Mouse (Mus musculus) cerebral cortex, adult 2 months (tissue): ENCODE results near the gene Adamtsl1.

Experiments used
- WGBS: fragments of 180-500 bp; shearing (Covaris S2); methylation state at CpG from one replicate; pipeline ENCODE4 v1.1.7; 2018; 5-methylcytosine and 5-hydroxymethylcytosine counted together

Adamtsl1 gene

DNA sequence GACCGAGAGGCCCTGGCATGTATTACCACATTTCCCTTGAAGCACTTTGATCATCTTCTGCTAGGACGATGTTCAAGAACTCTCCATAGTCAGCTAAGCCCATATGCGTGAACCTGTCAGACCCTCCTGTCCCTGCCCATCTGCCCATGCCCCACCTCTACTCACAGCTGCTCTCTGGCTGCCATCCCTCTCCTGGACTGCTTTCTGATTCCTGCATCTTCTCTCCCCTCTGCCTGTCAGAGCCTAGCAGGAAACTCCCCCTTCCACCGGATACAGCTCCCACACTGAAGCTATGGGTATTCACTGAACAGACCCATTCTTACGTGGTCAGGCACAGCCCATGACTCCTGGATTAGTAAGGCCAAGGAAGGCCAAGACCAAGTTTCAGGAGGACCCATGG is 812.0 kb downstream of the Adamtsl1 start:
- WGBS, result 87% methylated on average over 5 of the region's 5 CpGs

DNA sequence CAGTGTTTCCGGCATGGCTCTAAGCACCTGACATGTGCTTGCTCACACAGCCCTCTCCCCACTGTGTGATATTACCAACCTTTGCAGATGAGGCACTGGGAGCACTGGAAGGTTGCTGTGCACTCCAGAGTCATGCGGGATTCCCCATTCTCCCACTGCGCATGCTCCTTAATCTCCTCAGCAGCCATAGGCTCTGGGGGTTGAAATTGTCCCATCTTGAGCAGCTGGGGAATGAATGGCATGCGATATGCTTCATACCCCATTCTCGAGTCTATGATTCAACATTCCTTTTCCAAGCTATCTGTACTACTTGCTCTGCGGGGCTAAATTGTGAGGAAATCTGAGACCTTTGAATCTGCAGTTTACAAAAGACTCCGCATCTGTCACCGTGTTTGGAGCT is 812.7 kb downstream of the Adamtsl1 start:
- 89% methylated on average over 8 of the region's 8 CpGs for WGBS

DNA sequence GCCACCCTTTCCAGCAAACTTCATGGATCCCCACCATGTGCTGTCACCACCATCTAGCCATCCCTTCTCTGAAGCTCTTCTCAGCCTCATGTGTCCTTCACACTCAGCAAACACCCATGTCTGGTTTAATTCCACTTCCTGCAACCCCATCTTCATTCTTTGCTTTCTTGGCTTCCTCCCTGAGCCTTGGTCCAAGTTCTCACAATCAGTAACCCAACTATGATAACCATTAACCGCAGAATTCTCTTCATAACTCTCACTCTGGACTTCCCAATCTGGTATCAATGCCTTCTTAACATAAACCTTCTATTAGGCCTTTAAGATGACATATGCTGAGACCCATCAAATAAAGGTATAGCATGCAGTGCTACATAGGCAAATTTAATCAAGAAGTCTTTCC is 815.5 kb downstream of the Adamtsl1 start:
- WGBS, result 96% methylated on average over 1 of the region's 1 CpGs

DNA sequence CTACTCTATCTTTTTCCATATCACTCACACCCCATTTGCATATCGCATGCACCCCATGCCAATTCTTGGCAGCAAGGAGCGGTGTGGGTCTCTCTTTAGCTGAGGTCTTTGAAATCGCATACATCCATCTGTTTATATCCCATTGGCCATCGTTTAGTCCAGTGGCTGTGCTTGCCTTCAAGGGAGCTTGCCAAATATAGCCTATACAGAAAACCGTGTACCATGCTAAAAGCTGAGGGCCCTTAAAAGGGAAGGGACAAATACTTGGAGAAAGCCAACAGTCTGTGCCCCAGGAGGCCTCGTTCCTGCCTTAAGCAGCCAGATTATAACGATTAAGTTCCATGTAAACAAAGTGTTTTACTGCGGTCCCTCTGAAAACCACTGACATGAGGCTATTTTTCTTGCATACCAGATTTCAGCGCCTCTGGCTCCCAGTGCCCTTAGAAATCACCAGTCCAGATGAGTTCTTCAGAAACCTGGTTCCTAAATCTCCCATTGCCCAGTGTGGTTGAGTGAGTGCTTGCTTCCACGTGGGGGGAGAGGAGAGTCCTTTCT is 822.0 kb downstream of the Adamtsl1 start:
- 60% methylated on average over 10 of the region's 10 CpGs for WGBS

DNA sequence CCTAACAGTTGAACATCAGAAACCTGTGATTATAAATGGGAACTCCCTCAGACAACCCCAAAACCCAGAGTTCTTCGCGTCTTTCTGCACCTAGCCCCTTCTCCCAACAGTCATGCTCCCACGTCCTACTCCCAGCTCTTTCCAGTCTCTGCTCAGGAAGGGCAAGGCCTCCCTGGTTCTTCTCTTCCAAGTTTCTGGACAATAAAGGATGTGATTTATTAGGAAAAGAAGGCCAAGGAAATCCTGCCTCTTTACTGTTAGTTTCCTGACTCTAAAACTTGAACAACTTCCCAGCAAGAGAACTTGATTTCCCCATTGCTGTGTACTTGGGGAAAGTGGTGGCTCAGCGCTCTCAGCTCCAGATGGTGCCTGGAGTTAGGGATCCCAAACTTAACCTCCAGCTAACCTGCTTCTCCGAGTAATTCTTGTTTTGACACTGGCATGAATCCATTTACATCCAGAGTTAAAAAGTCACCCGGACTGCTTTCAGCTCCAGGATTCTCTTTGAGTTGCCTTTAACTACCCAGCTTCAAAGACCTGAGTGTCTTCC is 823.3 kb downstream of the Adamtsl1 start:
- 78% methylated on average over 6 of the region's 6 CpGs for WGBS

DNA sequence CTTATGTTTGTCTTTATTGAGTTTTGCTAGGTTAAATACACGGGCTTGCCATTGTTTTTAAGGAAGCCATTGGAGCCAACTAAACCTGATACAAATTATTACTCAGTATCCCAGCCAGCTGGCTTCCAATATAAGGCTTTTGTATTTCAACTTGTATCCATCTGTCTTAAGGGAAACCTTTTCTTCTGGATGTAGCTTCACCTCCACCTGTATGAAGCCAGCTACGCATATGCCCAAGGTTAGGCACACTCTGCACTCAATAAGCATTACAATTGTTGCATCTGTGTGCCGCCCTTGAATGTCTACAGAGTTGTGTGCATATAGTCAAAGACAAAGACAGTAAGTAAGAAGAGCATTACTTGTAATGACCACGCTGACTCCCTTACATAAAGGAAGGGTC is 835.4 kb downstream of the Adamtsl1 start:
- 93% methylated on average over 4 of the region's 4 CpGs for WGBS

DNA sequence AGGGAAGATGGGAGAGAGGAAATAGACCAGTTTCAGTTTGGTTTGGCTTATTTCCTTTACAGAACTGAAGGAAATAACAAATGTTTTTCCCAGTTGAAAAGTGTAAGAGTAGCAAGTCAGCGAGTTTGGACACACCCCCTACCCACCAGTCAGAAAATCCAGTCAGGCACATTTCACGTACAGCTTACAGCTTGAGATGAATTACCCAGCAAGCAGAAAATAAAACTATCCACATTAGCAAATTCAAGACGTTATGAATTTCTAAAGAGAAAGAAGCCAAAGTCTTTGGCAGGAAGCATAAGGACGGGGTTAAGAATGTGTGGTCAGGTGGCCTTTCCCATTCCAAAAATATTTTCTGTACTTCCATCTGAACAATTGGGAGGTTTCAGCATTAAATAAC is 838.1 kb downstream of the Adamtsl1 start:
- WGBS, result 58% methylated on average over 4 of the region's 4 CpGs

DNA sequence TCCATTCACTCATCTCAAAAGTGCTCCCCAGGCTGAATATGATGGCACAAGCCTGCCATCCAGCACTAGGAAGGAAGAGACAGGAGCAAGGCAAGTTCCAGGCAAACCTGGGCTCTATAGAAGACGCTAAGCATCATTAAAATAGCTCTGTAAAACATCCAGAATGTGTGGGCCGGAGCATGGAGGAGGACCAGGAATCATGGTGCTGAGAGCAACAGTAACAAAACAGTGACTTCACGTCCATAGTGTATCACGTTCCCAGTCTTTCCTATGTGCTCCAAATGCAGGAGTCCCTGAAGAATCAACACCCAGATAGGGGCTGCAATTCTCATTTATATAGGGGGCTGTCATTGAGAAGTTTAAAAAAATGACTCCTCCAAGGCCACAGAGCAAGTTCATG is 839.6 kb downstream of the Adamtsl1 start:
- WGBS, result 50% methylated on average over 4 of the region's 4 CpGs

DNA sequence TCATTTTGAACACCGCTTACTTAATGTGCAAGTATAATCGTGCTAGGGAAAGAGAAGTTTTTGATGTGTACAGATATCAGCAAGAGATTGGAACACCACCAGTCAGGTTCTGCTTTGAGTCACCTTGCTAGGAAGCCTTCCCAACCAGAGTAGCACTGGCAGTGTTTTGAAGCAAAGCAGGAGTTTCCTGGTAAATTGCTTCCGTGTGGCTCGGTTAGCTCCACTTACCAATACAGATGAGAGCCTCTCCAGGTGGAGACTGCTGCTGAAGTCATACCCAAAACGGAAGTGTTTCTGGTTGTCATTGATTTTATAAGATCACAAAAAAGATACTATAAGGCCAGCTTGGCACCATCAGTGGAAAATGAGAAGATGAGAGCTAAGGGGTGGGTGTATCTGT is 845.4 kb downstream of the Adamtsl1 start:
- 77% methylated on average over 5 of the region's 5 CpGs for WGBS

DNA sequence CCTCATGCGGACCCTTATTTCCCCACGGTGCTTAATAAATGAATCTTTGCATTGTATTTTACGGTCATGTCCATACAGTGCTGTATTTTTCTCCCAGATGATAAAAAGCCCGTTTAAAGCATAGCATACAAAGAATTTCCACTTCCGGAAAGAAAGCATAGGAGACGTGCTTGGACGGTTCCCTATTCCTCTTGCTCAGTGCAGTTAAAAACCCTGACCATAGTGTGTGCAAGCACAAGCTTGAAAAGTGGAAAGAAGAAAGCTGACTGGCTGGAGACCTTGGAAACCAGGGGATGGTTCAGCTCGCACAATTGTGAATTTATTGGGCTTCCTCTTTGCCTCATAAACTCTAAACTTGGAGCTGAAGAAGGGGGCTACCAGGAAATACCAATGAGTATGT is 855.1 kb downstream of the Adamtsl1 start:
- 82% methylated on average over 8 of the region's 8 CpGs for WGBS

DNA sequence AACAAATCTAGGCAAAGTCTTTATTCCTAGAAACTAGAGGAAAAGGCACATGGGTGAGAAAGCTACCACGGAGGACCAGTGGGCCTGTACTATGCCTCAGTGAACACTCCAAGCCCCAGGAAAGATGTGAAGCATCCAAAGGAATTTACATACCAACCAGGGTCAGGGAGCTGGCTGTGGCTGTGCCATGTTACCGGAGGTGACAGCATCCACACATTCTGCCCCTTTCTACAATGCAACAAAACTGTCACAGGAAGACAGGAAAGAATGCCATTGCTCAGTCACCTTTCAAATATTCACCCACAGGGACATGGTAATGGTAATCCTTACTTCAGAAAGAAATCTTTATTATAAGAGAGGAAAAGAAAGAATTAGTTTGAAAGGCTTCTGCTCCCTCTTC is 859.2 kb downstream of the Adamtsl1 start:
- WGBS, result 76% methylated on average over 2 of the region's 2 CpGs

DNA sequence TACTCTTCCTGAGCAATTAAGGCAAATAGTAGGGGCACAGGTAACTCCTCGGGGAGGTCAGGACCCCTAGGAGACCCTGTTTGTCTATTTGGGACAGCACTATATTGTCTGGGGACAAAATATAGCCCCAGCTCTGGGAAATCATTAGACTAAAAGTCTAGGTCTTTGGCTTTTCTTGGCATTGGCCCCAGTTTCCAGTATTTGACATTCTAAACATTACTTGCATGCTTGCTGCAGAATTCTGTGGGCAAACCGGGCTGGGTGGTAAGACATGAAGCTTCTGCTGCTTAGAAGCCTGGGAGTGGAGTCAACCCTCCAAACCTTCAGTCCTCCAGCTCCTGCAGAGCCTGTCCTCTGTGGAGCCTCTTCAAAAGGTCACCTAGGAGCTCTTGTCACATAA is 869.2 kb downstream of the Adamtsl1 start:
- 66% methylated on average over 2 of the region's 2 CpGs for WGBS

DNA sequence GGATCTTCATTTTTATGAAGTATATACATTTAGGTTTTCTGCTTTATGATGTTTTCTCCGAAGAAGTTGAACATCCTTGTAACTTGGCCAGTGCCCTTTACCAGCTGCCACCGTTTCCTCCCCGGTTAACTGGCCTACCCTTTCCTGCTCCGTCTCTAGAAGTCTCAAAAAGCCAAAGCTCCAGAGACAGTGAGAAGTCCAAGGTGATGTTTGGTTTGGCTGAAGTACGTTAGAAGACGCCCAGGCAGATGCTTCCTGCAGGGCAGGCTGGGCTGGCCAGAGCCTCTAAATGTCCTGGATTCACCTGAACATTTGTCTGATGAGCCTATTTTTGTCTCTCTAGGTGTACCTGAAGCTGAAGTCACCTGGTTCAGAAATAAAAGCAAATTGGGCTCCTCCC is 871.1 kb downstream of the Adamtsl1 start:
- WGBS, result 87% methylated on average over 6 of the region's 6 CpGs

DNA sequence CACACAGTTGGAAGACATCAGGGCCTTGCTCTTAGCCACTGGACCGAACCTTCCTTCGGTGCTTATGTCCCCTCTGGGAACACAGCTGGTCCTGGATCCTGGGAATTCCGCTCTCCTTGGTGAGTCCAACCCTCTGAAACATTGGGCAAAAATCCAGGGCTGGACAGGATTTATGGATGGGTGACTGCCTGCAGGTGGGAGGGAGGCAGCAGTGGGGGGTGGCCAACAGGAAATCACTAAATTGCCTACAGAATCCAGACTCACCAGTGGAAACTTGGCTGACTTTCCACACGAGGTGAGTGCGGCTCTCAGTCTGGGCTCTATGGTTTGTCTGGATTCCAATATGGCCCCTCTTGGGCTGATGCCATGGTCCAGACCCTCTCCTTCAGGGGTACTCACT is 874.5 kb downstream of the Adamtsl1 start:
- 90% methylated on average over 5 of the region's 5 CpGs for WGBS

DNA sequence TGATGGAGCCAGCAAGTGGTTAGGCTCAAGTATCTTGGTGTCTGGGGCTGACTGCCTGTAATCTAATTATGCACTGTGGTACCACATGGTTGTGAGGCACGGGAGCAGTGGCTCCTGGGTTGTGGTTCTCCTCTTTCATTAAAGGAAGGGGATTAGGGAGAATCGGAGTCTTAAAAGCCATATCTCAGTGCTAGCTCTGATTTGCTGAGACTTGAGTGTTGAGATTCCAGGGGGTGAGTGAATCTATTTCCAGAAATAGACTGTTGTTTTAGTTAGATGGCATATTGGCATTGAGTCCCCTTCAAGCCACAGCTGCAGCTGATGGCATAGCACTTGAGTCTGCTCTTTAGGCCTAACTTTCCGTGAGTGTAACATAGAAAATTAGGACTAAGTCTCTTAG is 877.2 kb downstream of the Adamtsl1 start:
- WGBS, result 68% methylated on average over 3 of the region's 3 CpGs

DNA sequence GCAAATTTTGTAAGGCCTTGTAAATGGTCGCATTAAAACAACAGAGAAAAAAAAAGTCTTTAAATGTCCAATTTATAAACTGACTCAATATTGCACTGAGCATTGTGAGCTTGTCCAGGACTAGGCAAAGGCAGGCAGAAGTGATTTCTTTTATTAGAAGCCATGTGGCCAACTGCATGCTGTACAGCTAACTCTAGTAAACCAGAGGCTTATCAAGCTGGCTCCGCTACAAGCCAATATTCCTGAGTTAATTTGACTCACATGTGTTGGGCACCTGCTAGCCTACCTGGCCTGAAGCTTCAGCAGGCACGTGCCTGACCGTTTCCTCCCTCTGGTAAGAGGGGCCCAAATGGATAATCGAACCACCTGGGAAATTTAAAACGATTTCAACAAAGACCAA is 881.7 kb downstream of the Adamtsl1 start:
- WGBS, result 88% methylated on average over 6 of the region's 6 CpGs

DNA sequence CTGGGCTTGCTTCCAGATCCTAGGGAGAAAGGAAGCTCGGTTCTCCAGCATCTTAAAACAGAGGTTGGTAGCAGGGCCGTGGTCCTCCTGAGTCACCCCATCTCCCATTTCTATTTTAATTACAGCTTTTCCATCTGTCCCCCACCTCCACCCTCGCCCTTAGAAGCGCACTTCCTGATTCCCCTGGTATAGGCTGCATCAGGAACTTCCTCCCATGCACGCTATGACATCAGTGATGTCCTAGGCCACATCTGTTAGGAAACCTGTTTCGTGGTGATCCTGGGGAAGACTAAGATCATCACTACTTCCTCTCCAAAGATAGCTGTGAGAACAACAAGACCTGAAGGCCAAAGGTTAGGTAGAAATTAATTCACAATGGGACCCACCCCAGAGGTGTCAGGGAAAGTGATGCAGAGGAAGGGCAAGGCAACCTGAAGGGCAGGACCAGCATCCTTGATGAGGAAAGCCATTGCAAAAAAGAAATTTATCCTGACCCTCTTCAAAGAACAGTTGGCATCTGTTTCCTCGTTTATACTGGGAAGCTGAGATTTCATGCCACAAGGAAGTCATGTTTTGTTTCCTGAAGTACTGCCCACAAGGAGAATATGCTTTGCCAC is 882.8 kb downstream of the Adamtsl1 start:
- WGBS, result 60% methylated on average over 7 of the region's 7 CpGs

DNA sequence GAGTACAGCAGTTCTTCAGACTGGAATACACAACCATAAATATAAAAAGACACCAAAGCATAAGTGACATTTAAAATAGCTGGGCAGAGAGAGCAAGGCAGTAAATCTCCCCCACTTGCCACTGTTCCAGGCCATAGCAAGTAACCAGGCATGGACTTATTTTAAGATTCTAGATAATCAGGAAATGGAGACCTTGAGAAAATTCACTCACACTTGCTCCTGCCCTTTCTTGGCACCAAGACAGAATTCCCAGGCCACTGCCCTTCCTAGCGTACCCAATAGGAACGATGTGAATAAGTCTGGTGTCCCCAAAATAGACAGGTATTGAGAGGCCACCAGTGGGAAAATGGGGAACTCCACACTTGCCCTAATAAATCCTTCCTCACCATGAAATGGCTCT is 883.5 kb downstream of the Adamtsl1 start:
- 84% methylated on average over 2 of the region's 2 CpGs for WGBS

DNA sequence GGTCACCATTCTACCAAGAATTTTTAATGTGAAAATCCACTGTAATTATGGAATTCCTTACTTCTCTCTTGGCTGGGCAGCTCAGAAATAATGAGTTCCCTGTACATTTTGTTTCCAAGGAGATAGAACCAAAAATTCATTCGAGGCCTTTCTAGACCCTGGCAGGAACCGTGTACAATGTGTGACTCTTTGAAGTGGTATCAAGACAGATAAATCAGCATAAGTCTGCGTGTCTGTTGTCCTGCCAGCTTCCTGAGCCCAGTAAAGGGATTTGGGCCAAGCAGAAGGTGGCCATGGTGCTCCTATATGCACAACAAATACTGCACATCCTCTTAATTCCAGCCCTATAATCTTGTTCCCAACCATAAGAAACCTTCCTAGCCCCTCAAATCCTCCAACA is 887.1 kb downstream of the Adamtsl1 start:
- 40% methylated on average over 3 of the region's 3 CpGs for WGBS

DNA sequence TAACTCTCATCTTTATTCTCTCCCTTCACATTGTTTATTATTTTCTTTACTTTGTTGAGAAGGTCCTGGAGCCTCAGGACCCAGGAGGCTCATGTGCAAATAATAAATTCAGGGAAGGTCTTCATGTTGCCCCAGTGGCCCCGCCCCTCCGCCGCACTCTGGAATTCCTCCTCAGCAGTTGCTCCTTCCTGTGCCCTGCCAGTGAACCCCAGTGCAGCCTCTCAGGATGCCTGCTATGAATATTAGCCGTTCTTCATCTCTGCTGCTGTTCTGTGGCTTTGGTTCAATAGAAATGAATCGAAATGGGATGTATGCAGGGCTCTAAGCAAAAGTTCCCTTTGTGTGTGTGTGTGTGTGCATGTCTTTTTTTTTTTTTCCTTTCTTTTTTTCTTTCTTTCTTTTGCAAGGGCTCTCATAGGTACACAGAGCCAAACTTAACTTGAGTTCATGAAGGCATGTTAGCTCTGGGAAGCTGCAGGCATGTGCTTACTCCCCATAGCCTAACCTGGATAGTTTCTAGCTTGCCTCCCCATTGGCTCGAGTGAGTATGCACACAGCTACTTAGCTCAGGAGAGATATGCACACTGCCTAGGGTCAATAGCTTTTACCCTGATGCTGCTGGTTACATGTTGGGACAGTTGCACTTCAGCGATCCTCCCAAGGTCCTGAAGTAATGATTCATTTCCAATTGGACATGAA is 892.7 kb downstream of the Adamtsl1 start:
- WGBS, result 81% methylated on average over 7 of the region's 7 CpGs

DNA sequence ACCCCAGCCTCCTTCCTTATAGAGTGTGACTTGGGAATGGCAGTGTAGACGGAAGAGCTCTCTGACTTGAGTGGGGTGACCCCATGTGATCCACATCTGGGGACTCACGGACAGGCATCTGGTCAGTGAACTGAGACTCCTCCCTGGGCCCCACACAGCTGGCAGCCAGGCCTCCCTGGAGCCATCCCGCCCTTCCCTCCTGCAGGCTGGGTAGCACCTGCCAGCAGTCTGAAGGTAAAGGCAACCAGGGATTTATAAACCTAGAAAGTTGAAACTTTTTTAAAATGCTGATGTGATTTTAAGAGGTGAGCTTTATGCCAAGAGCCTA is 893.2 kb downstream of the Adamtsl1 start:
- 93% methylated on average over 3 of the region's 3 CpGs for WGBS

DNA sequence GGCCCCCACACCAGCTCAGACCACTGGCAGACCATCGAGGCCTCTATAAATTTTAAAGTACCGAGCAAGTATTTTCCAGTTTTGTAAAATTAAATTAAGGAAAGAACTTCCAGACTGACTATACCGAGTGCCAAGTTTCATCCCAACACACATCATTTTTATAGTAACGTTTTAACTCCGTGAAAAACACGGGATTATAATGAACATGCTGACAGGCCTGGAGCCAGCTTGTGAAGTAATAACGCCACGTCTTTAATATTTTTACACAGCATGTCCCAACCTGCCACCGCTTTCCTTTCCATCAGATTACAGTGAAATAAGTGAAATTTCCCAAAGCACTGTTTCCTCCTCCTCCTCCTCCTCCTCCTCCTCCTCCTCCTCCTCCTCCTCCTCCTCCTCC is 894.4 kb downstream of the Adamtsl1 start:
- WGBS, result 54% methylated on average over 9 of the region's 9 CpGs

DNA sequence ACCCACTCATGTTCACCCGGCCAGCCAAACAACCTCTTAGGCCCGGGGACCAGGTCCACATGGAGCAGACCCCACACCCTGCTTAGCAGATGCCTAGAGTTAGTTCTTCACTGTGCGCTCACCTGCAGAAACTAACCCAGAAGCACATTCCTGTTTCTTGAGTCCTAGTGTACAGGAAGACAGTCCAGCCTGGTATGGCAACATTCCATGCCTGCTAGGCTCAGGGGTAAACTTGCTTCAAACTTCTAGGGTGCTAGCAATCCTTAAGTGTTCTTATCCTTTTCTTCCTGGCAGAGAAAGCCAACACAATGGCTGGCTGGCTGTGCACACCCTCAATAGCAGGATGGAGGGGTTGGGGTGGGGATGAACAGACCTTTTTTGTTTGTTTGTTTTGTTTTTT is 897.0 kb downstream of the Adamtsl1 start:
- 96% methylated on average over 3 of the region's 3 CpGs for WGBS
